Mouse (Mus musculus) gastrocnemius, postnatal 36 days (tissue): ENCODE measurements around the gene Trim62. TPM values are rescaled to one million over a fixed set of nuclear protein-coding genes. Genes with fewer than 3 reads are reported as not detected.

Experiments
- DNase-seq, 2 experiments: peaks; one replicate each; pipeline ENCODE4 v3.0.0; 2022
- intact Hi-C: fragments of 180-260 bp; cut with DNase I; formaldehyde crosslinking; loops from one replicate; pipeline ENCODE4 v1.15.1; 2025
- total RNA-seq, 2 experiments: library from RNA; stranded (reverse); gene quantifications; 2 replicates each; pipeline ENCODE4 v1.2.3; 2021

The Trim62 gene
- total RNA-seq, 2 experiments from 2014 or later = 0.51 to 0.79 TPM

GRCm38 (mm10) chr4:128883801-128884710 lies 676 bp downstream of the Trim62 start:
- intact Hi-C loops = no loop called here
- DNase-seq = peak in 1 of 2 experiments; percentile 36

- intact Hi-C loops = no loop called here
- no peak for DNase-seq
Measured at GRCm38 (mm10) chr4:128884711-128885095, 1.3 kb downstream of the Trim62 start.

- intact Hi-C loops = no loop called here
- no peak for DNase-seq
Measured at GRCm38 (mm10) chr4:128885540-128885939, 2.2 kb downstream of the Trim62 start.

- intact Hi-C loops = no loop called here
- no peak for DNase-seq
Measured at GRCm38 (mm10) chr4:128886571-128886970, 3.2 kb downstream of the Trim62 start.

- no peak for DNase-seq
- intact Hi-C loops = no loop called here
Measured at GRCm38 (mm10) chr4:128887026-128887425, 3.6 kb downstream of the Trim62 start.

- DNase-seq = no peak
- intact Hi-C loops = no loop called here
Measured at GRCm38 (mm10) chr4:128887641-128888091, 4.3 kb downstream of the Trim62 start.

- DNase-seq = no peak
- intact Hi-C loops = no loop called here
Measured at GRCm38 (mm10) chr4:128888436-128888990, 5.1 kb downstream of the Trim62 start.

- DNase-seq = no peak
- intact Hi-C loops = no loop called here
Measured at GRCm38 (mm10) chr4:128889752-128890630, 6.6 kb downstream of the Trim62 start.

GRCm38 (mm10) chr4:128891157-128891556 lies 7.8 kb downstream of the Trim62 start:
- DNase-seq = no peak
- intact Hi-C loops = no loop called here

- DNase-seq = no peak
- intact Hi-C loops = no loop called here
Measured at GRCm38 (mm10) chr4:128891746-128892145, 8.4 kb downstream of the Trim62 start.

GRCm38 (mm10) chr4:128892188-128892587 lies 8.8 kb downstream of the Trim62 start:
- DNase-seq = no peak
- intact Hi-C loops = no loop called here

GRCm38 (mm10) chr4:128894112-128894511 lies 10.7 kb downstream of the Trim62 start:
- intact Hi-C loops = no loop called here
- DNase-seq = no peak

- intact Hi-C loops = no loop called here
- DNase-seq = no peak
Measured at GRCm38 (mm10) chr4:128895841-128896240, 12.5 kb downstream of the Trim62 start.

GRCm38 (mm10) chr4:128896667-128897066 lies 13.3 kb downstream of the Trim62 start:
- DNase-seq = no peak
- intact Hi-C loops = no loop called here

GRCm38 (mm10) chr4:128897911-128898421 lies 14.6 kb downstream of the Trim62 start:
- intact Hi-C loops = no loop called here

GRCm38 (mm10) chr4:128899332-128899731 lies 16.0 kb downstream of the Trim62 start:
- intact Hi-C loops = no loop called here
- DNase-seq = peak; percentile 29 to 39

More at GRCm38 (mm10) chr4:128897911-128898421, 14.6 kb downstream of the Trim62 start:
- DNase-seq = no peak

GRCm38 (mm10) chr4:128900484-128900883 lies 17.1 kb downstream of the Trim62 start:
- intact Hi-C loops = no loop called here

GRCm38 (mm10) chr4:128902390-128902789 lies 19.0 kb downstream of the Trim62 start:
- no peak for DNase-seq
- intact Hi-C loops = no loop called here

More at GRCm38 (mm10) chr4:128900484-128900883, 17.1 kb downstream of the Trim62 start:
- no peak for DNase-seq

- intact Hi-C loops = no loop called here
Measured at GRCm38 (mm10) chr4:128904035-128904800, 20.8 kb downstream of the Trim62 start.

GRCm38 (mm10) chr4:128905251-128905650 lies 21.9 kb downstream of the Trim62 start:
- DNase-seq = no peak
- intact Hi-C loops = no loop called here

More at GRCm38 (mm10) chr4:128904035-128904800, 20.8 kb downstream of the Trim62 start:
- no peak for DNase-seq
